Mouse (Mus musculus) ES-E14 (cell line): ENCODE results near the gene Prickle3. TPM values are rescaled to one million over a fixed set of nuclear protein-coding genes. Genes with fewer than 3 reads are reported as not detected.

Experiments
- DNase-seq: peaks from one replicate; pipeline ENCODE4 v3.0.0-alpha.2; 2013; ENCODE audit warnings: low read depth, low spot score
- H3K27ac ChIP-seq: 2 replicates; pipeline ENCODE4 v1.5.1; 2012; ENCODE audit warnings: low read depth, mild to moderate bottlenecking, low read length, moderate library complexity, mixed read lengths; ENCODE audit not compliant: poor library complexity, insufficient read depth, severe bottlenecking
- H3K36me3 ChIP-seq: 2 replicates; pipeline ENCODE4 v1.6.1; 2012; ENCODE audit warnings: mild to moderate bottlenecking, low read length, moderate library complexity, mixed read lengths; ENCODE audit not compliant: control insufficient read depth, poor library complexity, insufficient read depth, severe bottlenecking
- H3K4me1 ChIP-seq, 2 experiments: fragments of 150-350 bp in 1 of 2; sonication (generic) in 1 of 2; 2 replicates each; pipeline ENCODE4 v1.6.1; 2012; ENCODE audit warnings: low read length in 2 of 2, mild to moderate bottlenecking in 1 of 2, mixed read lengths in 1 of 2; ENCODE audit not compliant: control insufficient read depth in 2 of 2, insufficient read depth in 2 of 2, poor library complexity in 1 of 2
- H3K4me3 ChIP-seq, 2 experiments: fragments of 150-350 bp in 1 of 2; sonication (generic) in 1 of 2; 2 replicates each; pipeline ENCODE4 v1.5.1; 2012; ENCODE audit warnings: low read length in 2 of 2, low read depth in 1 of 2, mild to moderate bottlenecking in 1 of 2, mixed read lengths in 1 of 2; ENCODE audit not compliant: insufficient read depth in 1 of 2, poor library complexity in 1 of 2, severe bottlenecking in 1 of 2
- H3K9ac ChIP-seq: 2 replicates; pipeline ENCODE4 v1.6.1; 2012; ENCODE audit warnings: low read depth, mild to moderate bottlenecking, low read length, mixed read lengths; ENCODE audit not compliant: poor library complexity, insufficient read depth, severe bottlenecking
- H3K9me3 ChIP-seq: fragments of 150-350 bp; sonication (generic); 2 replicates; pipeline ENCODE4 v1.6.1; 2012; ENCODE audit warnings: low read depth, mild to moderate bottlenecking, low read length; ENCODE audit not compliant: control insufficient read depth, insufficient read depth
- CHD2 ChIP-seq: IDR thresholded peaks from 2 replicates; pipeline ENCODE4 v1.6.1; 2014; ENCODE audit warnings: mild to moderate bottlenecking, low read depth, low read length, inconsistent platforms
- HCFC1 ChIP-seq: IDR thresholded peaks from 2 replicates; pipeline ENCODE4 v1.6.1; 2012; ENCODE audit warnings: low read length, inconsistent platforms, borderline replicate concordance; ENCODE audit not compliant: insufficient read depth
- MAFK ChIP-seq: IDR thresholded peaks from 2 replicates; pipeline ENCODE4 v1.6.1; 2014; ENCODE audit warnings: mild to moderate bottlenecking, low read depth, low read length, inconsistent platforms; ENCODE audit not compliant: insufficient read depth
- ZC3H11A ChIP-seq: IDR thresholded peaks from 2 replicates; pipeline ENCODE4 v1.6.1; 2012; ENCODE audit warnings: low read depth, mild to moderate bottlenecking, inconsistent platforms, low read length, borderline replicate concordance
- ZNF384 ChIP-seq: IDR thresholded peaks from 2 replicates; pipeline ENCODE4 v1.6.1; 2012; ENCODE audit warnings: low read depth, low read length, inconsistent platforms
- in situ Hi-C, 2 experiments: fragments of 600-800 bp; cut with MboI; formaldehyde crosslinking; loops; one replicate each; pipeline ENCODE4 v1.15.1; 2025; ENCODE audit warnings: low sequenced_read_pairs in 2 of 2, inconsistent platforms in 1 of 2; ENCODE audit not compliant: unreplicated experiment in 2 of 2
- total RNA-seq: library from RNA; depleted of rRNA; stranded (reverse); fragments of 300-350 nt; gene quantifications from 2 replicates; pipeline ENCODE4 v1.2.3, GENCODE M21; 2012

Gene Prickle3
- total RNA-seq, 1 experiment: 1.5 TPM

- in situ Hi-C loops: no loop called here
- H3K4me3 ChIP-seq: no peak overlapping the region
These were observed 16.3 kb upstream of the Prickle3 start for GRCm38 (mm10) chrX:7640785-7641184.

GRCm38 (mm10) chrX:7645349-7645748 is 11.7 kb upstream of the Prickle3 start:
- in situ Hi-C loops: no loop called here
- Histone ChIP-seq H3K4me3 (no peak overlapping the region), H3K9me3 (no peaks in the 10 kb centered on the region), H3K9ac (no peak overlapping the region), H3K36me3 (no peaks in the 10 kb centered on the region), H3K27ac (no peak overlapping the region), H3K4me1 (no peaks in the 10 kb centered on the region)
- no peak for TF ChIP-seq HCFC1
- no peak for TF ChIP-seq ZC3H11A
- no peak for TF ChIP-seq MAFK
- TF ChIP-seq ZNF384: no peak
- no peak for TF ChIP-seq CHD2
- peak; percentile 66 for DNase-seq

More at GRCm38 (mm10) chrX:7640785-7641184, 16.3 kb upstream of the Prickle3 start:
- TF ChIP-seq ZNF384 (no peak), ZC3H11A (no peak), CHD2 (no peak), MAFK (no peak), HCFC1 (no peak)
- no peaks in the 10 kb centered on the region for H3K9me3 ChIP-seq
- H3K9ac ChIP-seq: no peak overlapping the region
- H3K36me3 ChIP-seq: no peaks in the 10 kb centered on the region
- DNase-seq: no peak
- peaks cover 0 to 6% of the 10 kb centered on the region in 2 experiments; a peak in 1 of 4 replicates for H3K4me1 ChIP-seq
- H3K27ac ChIP-seq: no peak overlapping the region

- DNase-seq: peak; percentile 64
These were observed 8.3 kb upstream of the Prickle3 start for GRCm38 (mm10) chrX:7648671-7649304.

GRCm38 (mm10) chrX:7658031-7658784 is 1.1 kb downstream of the Prickle3 start:
- 0 out of 2 replicates have a peak overlapping the region, but pooled peaks have one; percentile 24 for H3K27ac ChIP-seq
- peaks cover 0 to 4% of the 10 kb centered on the region in 2 experiments; a peak in 1 of 4 replicates for H3K4me1 ChIP-seq
- H3K4me3 ChIP-seq: peak overlapping the region in 1 of 2 experiments; percentile 17; a peak in 2 of 4 replicates
- H3K9me3 ChIP-seq: no peaks in the 10 kb centered on the region
- H3K9ac ChIP-seq: no peak overlapping the region; the same call in 1 of the 2 replicates
- H3K36me3 ChIP-seq: no peaks in the 10 kb centered on the region
- TF ChIP-seq CHD2 (no peak), HCFC1 (no peak), ZNF384 (no peak), ZC3H11A (no peak), MAFK (no peak)
- in situ Hi-C loops: no loop called here
- DNase-seq: no peak

More at GRCm38 (mm10) chrX:7648671-7649304, 8.3 kb upstream of the Prickle3 start:
- TF ChIP-seq CHD2 (peak; percentile 91), HCFC1 (no peak), ZNF384 (peak; percentile 100)
- H3K4me3 ChIP-seq: peak overlapping the region; percentile 75 to 87
- no peaks in the 10 kb centered on the region for H3K9me3 ChIP-seq
- in situ Hi-C loops: no loop called here
- H3K4me1 ChIP-seq: 0 out of 4 replicates have a peak, but pooled peaks cover 0 to 2% of the 10 kb centered on the region in 2 experiments
- peak overlapping the region; percentile 90 for H3K9ac ChIP-seq
- H3K36me3 ChIP-seq: no peaks in the 10 kb centered on the region
- H3K27ac ChIP-seq: peak overlapping the region; percentile 91
